Mouse (Mus musculus): Measurements from ENCODE around the gene Sec14l1.

DNA sequence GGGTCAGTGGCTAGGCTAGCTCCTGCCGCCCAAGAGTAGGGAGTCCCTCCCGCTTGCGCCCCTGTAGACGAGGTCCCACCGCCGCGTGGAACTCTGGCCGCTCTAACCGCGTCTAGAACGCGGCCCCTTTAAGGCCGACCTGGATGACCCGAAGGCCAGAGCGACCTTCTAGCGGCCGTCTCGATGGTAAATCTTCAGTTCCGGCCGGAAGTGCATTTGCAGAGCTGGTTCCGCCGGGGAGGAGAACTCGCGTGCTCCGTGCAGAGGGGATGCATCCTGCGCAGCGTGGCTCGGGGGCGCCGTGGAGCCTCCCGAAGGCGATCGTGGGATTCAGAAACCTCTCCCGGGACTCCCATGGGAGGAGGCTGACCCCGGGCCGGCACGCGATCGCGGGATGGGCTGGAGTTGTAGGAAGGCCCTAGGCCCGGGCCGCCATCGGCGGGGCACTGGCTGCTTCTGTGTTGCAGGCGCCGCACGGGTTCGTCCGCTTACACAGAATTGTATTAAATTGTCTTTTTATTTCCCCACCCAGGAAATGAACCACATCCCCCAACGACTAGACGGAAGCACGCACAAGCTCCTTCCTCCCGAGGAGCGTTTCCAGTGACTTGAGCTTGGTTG, 38.3 kb upstream of the Sec14l1 start:
- TF ChIP-seq TCF12 (IDR thresholded peaks at IDR 0.05; ENCODE audit: low read depth, low read length), result peak; percentile 81
- TF ChIP-seq GATA1 (IDR thresholded peaks at IDR 0.05; ENCODE audit: low read depth, low read length), result no peak
- TF ChIP-seq EP300 (IDR thresholded peaks at IDR 0.05; ENCODE audit: low read depth in 1 of 2, low read length in 2 of 2), result no peak; a peak in 1 of 4 replicates
- no peak for TF ChIP-seq CHD2 (IDR thresholded peaks at IDR 0.05; ENCODE audit: low read length)
- peak; percentile 83 to 97; a peak in 3 of 4 replicates for TF ChIP-seq POLR2A (IDR thresholded peaks at IDR 0.05; ENCODE audit: control insufficient read depth in 1 of 2, insufficient read depth in 1 of 2, low read depth in 1 of 2, low read length in 2 of 2, poor library complexity in 1 of 2)
- peak; percentile 99 for TF ChIP-seq SIN3A (IDR thresholded peaks at IDR 0.05; ENCODE audit: low read length)
- TF ChIP-seq CHD1 (IDR thresholded peaks at IDR 0.05; ENCODE audit: low read depth, low read length), result no peak
- TF ChIP-seq MXI1 (IDR thresholded peaks at IDR 0.05; ENCODE audit: low read depth, low read length), result peak; percentile 97
- TF ChIP-seq RAD21 (IDR thresholded peaks at IDR 0.05; ENCODE audit: low read depth, low read length), result no peak
- no peak for TF ChIP-seq CTCF (IDR thresholded peaks at IDR 0.05 in 2 of 3, conservative IDR thresholded peaks at IDR 0.05 in 1 of 3; ENCODE audit: control insufficient read depth in 1 of 3, insufficient read depth in 1 of 3, low read depth in 2 of 3, low read length in 3 of 3, poor library complexity in 1 of 3, severe bottlenecking in 1 of 3)
- no peak; the same call in 1 of the 2 replicates for TF ChIP-seq GABPA (IDR thresholded peaks at IDR 0.05; ENCODE audit: low read depth, low read length)
- TF ChIP-seq ZMIZ1 (IDR thresholded peaks at IDR 0.05; ENCODE audit: low read depth, low read length), result peak; percentile 80; the same call in 1 of the 2 replicates

All from MEL (cell line).